Mouse (Mus musculus) forebrain, embryonic 11.5 days (tissue): Measurements from ENCODE around the gene Tdo2. TPM values are rescaled to one million over a fixed set of nuclear protein-coding genes. Genes with fewer than 3 reads are reported as not detected.

Experiments
- ATAC-seq: fragments of 200-750 bp; cut with Nextera tagmentation; replicated peaks from 2 replicates; pipeline ENCODE4 v1.8.0; 2017; ENCODE audit warnings: moderate TSS enrichment; ENCODE audit not compliant: low FRiP score
- DNase-seq: peaks from one replicate; pipeline ENCODE4 v3.0.0-alpha.2; 2017; ENCODE audit warnings: low spot score
- H3K27ac ChIP-seq: fragments of 300-500 bp; sonication (generic); 2 replicates; pipeline ENCODE4 v1.5.1; 2014; ENCODE audit warnings: low read depth, low read length
- H3K27me3 ChIP-seq: fragments of 300-500 bp; sonication (generic); 2 replicates; pipeline ENCODE4 v1.6.1; 2014; ENCODE audit warnings: mild to moderate bottlenecking, low read length, mixed read lengths; ENCODE audit not compliant: control insufficient read depth, insufficient read depth
- H3K36me3 ChIP-seq: fragments of 300-500 bp; sonication (generic); 2 replicates; pipeline ENCODE4 v1.6.1; 2014; ENCODE audit warnings: mild to moderate bottlenecking, low read length, moderate library complexity, mixed read lengths; ENCODE audit not compliant: control insufficient read depth, insufficient read depth
- H3K4me1 ChIP-seq: fragments of 300-500 bp; sonication (generic); replicated peaks from 2 replicates; pipeline ENCODE4 v1.6.1; 2014; ENCODE audit warnings: low read length, mixed read lengths; ENCODE audit not compliant: control insufficient read depth, insufficient read depth
- H3K4me2 ChIP-seq: fragments of 300-500 bp; sonication (generic); 2 replicates; pipeline ENCODE4 v1.6.1; 2014; ENCODE audit warnings: low read depth, mild to moderate bottlenecking, low read length, moderate library complexity, mixed read lengths; ENCODE audit not compliant: severe bottlenecking
- H3K4me3 ChIP-seq: fragments of 300-500 bp; sonication (generic); 2 replicates; pipeline ENCODE4 v1.5.1; 2014; ENCODE audit warnings: low read depth, low read length
- H3K9ac ChIP-seq: fragments of 300-500 bp; sonication (generic); 2 replicates; pipeline ENCODE4 v1.6.1; 2014; ENCODE audit warnings: low read length
- H3K9me3 ChIP-seq: fragments of 300-500 bp; sonication (generic); 2 replicates; pipeline ENCODE4 v1.6.1; 2016; ENCODE audit warnings: low read length, mixed read lengths; ENCODE audit not compliant: control insufficient read depth
- WGBS: fragments of 180-500 bp; shearing (Covaris S2); extraction: QIAGEN DNeasy Blood & Tissue Kit; methylation state at CpG from one replicate; pipeline ENCODE4 v1.1.7; 2014; 5-methylcytosine and 5-hydroxymethylcytosine counted together
- polyA plus RNA-seq: library from polyadenylated mRNA; unstranded; fragments of >200 nt; fragmentation: Nextera tagmentation; extraction: Ambion mirVana; gene quantifications from 2 replicates; pipeline ENCODE4 v1.2.1, GENCODE M21; 2014

The Tdo2 gene
- polyA plus RNA-seq, 1 experiment from 2014 or later: not detected

DNA sequence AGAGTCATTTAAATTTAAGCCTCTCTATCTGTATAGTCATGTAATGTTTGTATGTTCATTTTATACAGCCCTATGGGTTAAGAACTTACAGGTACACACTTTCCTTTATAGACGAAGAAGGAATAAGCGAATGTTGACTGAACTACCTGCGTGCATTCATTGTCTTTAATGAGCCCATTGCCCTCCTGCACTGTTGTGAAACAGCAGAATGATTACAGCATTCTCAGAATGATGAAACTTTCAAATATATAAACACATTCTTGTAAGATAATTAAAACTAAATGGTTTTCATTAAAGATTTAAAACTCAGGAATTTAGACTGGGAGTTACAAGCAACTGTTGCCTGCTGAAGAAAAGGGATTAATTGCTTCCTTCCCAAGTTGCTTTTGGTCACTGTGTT, 11.6 kb upstream of the Tdo2 start:
- Histone ChIP-seq H3K4me3 (no peak overlapping the region), H3K27me3 (no peaks in the 10 kb centered on the region), H3K9me3 (no peaks in the 10 kb centered on the region), H3K9ac (no peak overlapping the region), H3K27ac (no peak overlapping the region), H3K4me2 (no peak overlapping the region), H3K36me3 (no peaks in the 10 kb centered on the region), H3K4me1 (no peaks in the 10 kb centered on the region)
- ATAC-seq (no peak), DNase-seq (no peak)
- WGBS: 94% methylated on average over 3 of the region's 3 CpGs

GRCm38 (mm10) chr3:81986103-81986502, 10.1 kb upstream of the Tdo2 start:
- H3K4me1 ChIP-seq: no peaks in the 10 kb centered on the region
- H3K36me3 ChIP-seq: no peaks in the 10 kb centered on the region
- H3K4me2 ChIP-seq: no peak overlapping the region
- WGBS: 95% methylated on average over 2 of the region's 2 CpGs
- H3K4me3 ChIP-seq: no peak overlapping the region
- H3K9me3 ChIP-seq: no peaks in the 10 kb centered on the region
- H3K27ac ChIP-seq: no peak overlapping the region
- no peak for ATAC-seq
- H3K9ac ChIP-seq: no peak overlapping the region
- H3K27me3 ChIP-seq: no peaks in the 10 kb centered on the region
- DNase-seq: no peak

DNA sequence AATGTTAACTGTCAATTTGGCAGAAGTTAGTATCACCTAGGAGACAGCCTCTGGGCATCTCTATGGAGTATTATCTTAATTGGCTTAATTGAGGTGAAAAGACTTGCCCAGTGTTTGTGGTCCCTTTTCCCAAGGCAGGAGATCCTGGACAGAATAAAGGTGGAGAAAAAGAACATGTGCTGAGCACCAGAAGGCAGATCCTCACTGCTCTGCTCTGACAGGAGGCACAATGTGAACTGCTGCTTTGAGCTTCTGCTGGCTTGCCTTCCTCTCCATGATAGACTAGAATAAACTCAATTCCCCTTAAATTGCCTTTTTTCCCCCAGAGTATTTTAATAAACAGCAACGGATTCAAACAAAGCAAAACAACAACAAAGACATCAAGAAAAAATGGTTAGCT, 9.1 kb upstream of the Tdo2 start:
- Histone ChIP-seq H3K9ac (no peak overlapping the region), H3K36me3 (no peaks in the 10 kb centered on the region), H3K4me2 (no peak overlapping the region), H3K27me3 (no peaks in the 10 kb centered on the region), H3K27ac (no peak overlapping the region), H3K9me3 (no peaks in the 10 kb centered on the region), H3K4me1 (no peaks in the 10 kb centered on the region), H3K4me3 (no peak overlapping the region)
- DNase-seq (no peak), ATAC-seq (no peak)
- WGBS: 64% methylated on average over 1 of the region's 1 CpGs

GRCm38 (mm10) chr3:81983120-81983895, 7.3 kb upstream of the Tdo2 start:
- H3K4me1 ChIP-seq: no peaks in the 10 kb centered on the region
- H3K4me2 ChIP-seq: no peak overlapping the region
- H3K27me3 ChIP-seq: no peaks in the 10 kb centered on the region
- no peak overlapping the region for H3K27ac ChIP-seq
- no peak overlapping the region for H3K4me3 ChIP-seq
- ATAC-seq (no peak), DNase-seq (no peak)
- H3K9ac ChIP-seq: no peak overlapping the region
- 86% methylated on average over 8 of the region's 8 CpGs for WGBS
- H3K36me3 ChIP-seq: no peaks in the 10 kb centered on the region
- H3K9me3 ChIP-seq: no peaks in the 10 kb centered on the region

GRCm38 (mm10) chr3:81981990-81982389, 6.0 kb upstream of the Tdo2 start, which contains the start of gene Asic5:
Gene Asic5 (plus strand): TSS chr3:81982290.
- Histone ChIP-seq H3K9ac (no peak within 1 kb of the TSS), H3K27me3 (no peaks in the 10 kb centered on the region), H3K27ac (no peak within 1 kb of the TSS), H3K9me3 (no peaks in the 10 kb centered on the region), H3K4me1 (no peaks in the 10 kb centered on the region), H3K4me2 (no peak within 1 kb of the TSS), H3K36me3 (no peaks in the 10 kb centered on the region), H3K4me3 (no peak within 1 kb of the TSS)
- 88% methylated on average over 5 of the region's 5 CpGs for WGBS
- DNase-seq: no peak
- ATAC-seq: no peak

- Histone ChIP-seq H3K4me2 (no peak overlapping the region), H3K27me3 (no peaks in the 10 kb centered on the region), H3K4me1 (no peaks in the 10 kb centered on the region), H3K4me3 (no peak overlapping the region), H3K36me3 (no peaks in the 10 kb centered on the region), H3K27ac (no peak overlapping the region), H3K9ac (no peak overlapping the region), H3K9me3 (no peaks in the 10 kb centered on the region)
- DNase-seq: no peak
- ATAC-seq: no peak
- 92% methylated on average over 5 of the region's 5 CpGs for WGBS
Observed at GRCm38 (mm10) chr3:81981576-81981975, 5.6 kb upstream of the Tdo2 start.

DNA sequence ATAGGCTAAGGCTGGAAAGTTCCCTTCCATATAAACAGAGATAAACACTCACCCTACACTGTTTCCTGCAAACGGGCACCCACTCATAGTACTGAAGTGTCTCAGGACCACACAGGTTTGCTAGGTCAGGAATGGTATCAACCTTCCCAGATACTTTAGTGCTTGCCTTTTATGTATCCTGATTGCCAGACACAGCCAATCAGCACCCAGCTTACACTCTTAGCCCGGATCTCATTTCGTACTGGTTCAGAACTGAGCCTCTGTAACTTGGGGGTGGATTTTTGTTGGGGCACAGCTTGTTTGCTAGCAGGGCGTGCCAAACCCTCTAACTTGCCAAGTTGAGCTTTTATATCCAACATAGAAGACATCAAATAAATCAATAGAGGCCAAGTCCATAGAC, 395 bp downstream of the Tdo2 start:
- H3K4me1 ChIP-seq: no peaks in the 10 kb centered on the region
- no peak overlapping the region for H3K9ac ChIP-seq
- H3K27ac ChIP-seq: no peak overlapping the region
- H3K9me3 ChIP-seq: no peaks in the 10 kb centered on the region
- ATAC-seq (no peak), DNase-seq (no peak)
- 82% methylated on average over 4 of the region's 4 CpGs for WGBS
- no peaks in the 10 kb centered on the region for H3K27me3 ChIP-seq
- H3K36me3 ChIP-seq: no peaks in the 10 kb centered on the region
- H3K4me2 ChIP-seq: no peak overlapping the region
- no peak overlapping the region for H3K4me3 ChIP-seq

- H3K4me2 ChIP-seq: no peak overlapping the region
- no peaks in the 10 kb centered on the region for H3K9me3 ChIP-seq
- DNase-seq: no peak
- no peak overlapping the region for H3K9ac ChIP-seq
- no peaks in the 10 kb centered on the region for H3K27me3 ChIP-seq
- H3K36me3 ChIP-seq: no peaks in the 10 kb centered on the region
- no peaks in the 10 kb centered on the region for H3K4me1 ChIP-seq
- no peak overlapping the region for H3K4me3 ChIP-seq
- 73% methylated on average over 3 of the region's 3 CpGs for WGBS
- ATAC-seq: no peak
- H3K27ac ChIP-seq: no peak overlapping the region
Observed at GRCm38 (mm10) chr3:81964596-81964995, 11.4 kb downstream of the Tdo2 start.

DNA sequence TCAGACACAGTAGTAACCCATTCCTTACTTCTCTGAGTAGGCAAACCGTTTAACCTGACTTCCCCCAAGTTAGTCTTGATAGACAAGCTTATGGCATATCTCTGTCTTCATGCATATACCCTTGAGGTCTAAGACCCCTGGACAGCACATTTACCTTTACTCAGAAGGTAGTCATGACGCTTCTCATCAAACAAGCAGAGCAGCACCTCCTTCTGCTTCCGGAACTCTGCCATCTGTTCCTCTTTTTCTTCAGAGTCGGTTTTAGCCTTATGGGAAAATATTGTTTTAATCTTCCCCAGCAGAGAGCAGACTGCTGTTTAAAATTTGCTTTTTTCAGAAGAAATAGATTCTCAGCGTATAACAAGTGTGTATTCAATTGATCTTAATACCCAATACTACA, 12.2 kb downstream of the Tdo2 start:
- H3K4me1 ChIP-seq: no peaks in the 10 kb centered on the region
- no peak for DNase-seq
- WGBS: 87% methylated on average over 5 of the region's 5 CpGs
- no peaks in the 10 kb centered on the region for H3K36me3 ChIP-seq
- H3K4me3 ChIP-seq: no peak overlapping the region
- no peak overlapping the region for H3K9ac ChIP-seq
- no peak overlapping the region for H3K27ac ChIP-seq
- H3K4me2 ChIP-seq: no peak overlapping the region
- no peaks in the 10 kb centered on the region for H3K9me3 ChIP-seq
- ATAC-seq: no peak
- no peaks in the 10 kb centered on the region for H3K27me3 ChIP-seq
